Mouse (Mus musculus) olfactory bulb, adult 2 months (tissue): ENCODE data around the gene Hdac4. TPM values are rescaled to one million over a fixed set of nuclear protein-coding genes. Genes with fewer than 3 reads are reported as not detected.

Experiments
- H3K27ac ChIP-seq: fragments of 200-500 bp; 2 replicates; pipeline ENCODE4 v1.5.1; 2012; ENCODE audit warnings: low read depth, low read length; ENCODE audit not compliant: insufficient read depth
- H3K4me1 ChIP-seq: fragments of 200-500 bp; 2 replicates; pipeline ENCODE4 v1.6.1; 2012; ENCODE audit warnings: low read length; ENCODE audit not compliant: control insufficient read depth, insufficient read depth
- H3K4me3 ChIP-seq: fragments of 200-500 bp; 2 replicates; pipeline ENCODE4 v1.5.1; 2012; ENCODE audit warnings: mild to moderate bottlenecking, low read depth, low read length, moderate library complexity; ENCODE audit not compliant: insufficient read depth
- CTCF ChIP-seq: fragments of 200-500 bp; IDR thresholded peaks from 2 replicates; pipeline ENCODE4 v1.5.1; 2012; ENCODE audit warnings: low read depth, mild to moderate bottlenecking, low read length, moderate library complexity; ENCODE audit not compliant: insufficient read depth
- POLR2A ChIP-seq: fragments of 200-500 bp; IDR thresholded peaks from 2 replicates; pipeline ENCODE4 v1.6.1; 2012; ENCODE audit warnings: mild to moderate bottlenecking, low read depth, low read length, moderate library complexity; ENCODE audit not compliant: insufficient read depth
- WGBS: fragments of 180-500 bp; shearing (Covaris S2); methylation state at CpG from one replicate; pipeline ENCODE4 v1.1.7; 2018; 5-methylcytosine and 5-hydroxymethylcytosine counted together
- polyA plus RNA-seq: library from polyadenylated mRNA; stranded (reverse); fragments of >200 nt; gene quantifications from 2 replicates; pipeline ENCODE4 v1.2.4, GENCODE M21; 2012; ENCODE audit warnings: low replicate concordance; ENCODE audit not compliant: missing spikeins, insufficient read depth, insufficient read length

Hdac4 gene
- polyA plus RNA-seq, 1 experiment = not detected

DNA sequence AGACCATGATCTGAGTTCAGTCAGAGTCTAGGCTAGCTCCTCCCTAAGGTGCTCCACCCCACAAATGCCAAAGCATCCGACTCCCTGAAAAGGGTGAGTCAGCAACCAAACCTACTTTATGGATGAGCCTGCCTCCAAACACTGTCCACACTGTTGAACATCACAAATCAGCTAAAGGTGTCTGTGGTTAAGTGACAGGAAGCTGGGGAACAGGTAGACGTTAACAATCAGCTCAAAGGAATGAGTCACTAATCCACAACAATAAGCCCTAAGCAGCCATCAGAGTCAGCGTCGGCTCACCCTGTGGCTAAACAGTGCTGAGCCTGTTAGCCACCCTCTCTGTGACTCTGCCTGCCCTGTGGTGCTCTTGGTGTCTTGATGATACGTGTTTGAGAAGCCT is 131.2 kb downstream of the Hdac4 start:
- WGBS = 50% methylated on average over 5 of the region's 5 CpGs
- H3K4me3 ChIP-seq = no peak overlapping the region
- TF ChIP-seq CTCF (no peak), POLR2A (no peak)
- H3K27ac ChIP-seq = no peak overlapping the region
- H3K4me1 ChIP-seq = peaks cover 17% of the 10 kb centered on the region

- H3K4me1 ChIP-seq = peaks cover 17% of the 10 kb centered on the region
- WGBS = 88% methylated on average over 3 of the region's 3 CpGs
- H3K27ac ChIP-seq = no peak overlapping the region
- no peak overlapping the region for H3K4me3 ChIP-seq
- no peak for TF ChIP-seq CTCF
- no peak for TF ChIP-seq POLR2A
Observed at GRCm38 (mm10) chr1:92063271-92063670, 132.2 kb downstream of the Hdac4 start.

- TF ChIP-seq POLR2A (no peak), CTCF (no peak)
- no peak overlapping the region for H3K27ac ChIP-seq
- peaks cover 17% of the 10 kb centered on the region for H3K4me1 ChIP-seq
- WGBS = 39% methylated on average over 8 of the region's 8 CpGs
- H3K4me3 ChIP-seq = no peak overlapping the region
Observed at GRCm38 (mm10) chr1:92061198-92062073, 134.1 kb downstream of the Hdac4 start.

- WGBS = 69% methylated on average over 4 of the region's 4 CpGs
- TF ChIP-seq CTCF = no peak
- TF ChIP-seq POLR2A = no peak
- H3K4me1 ChIP-seq = peaks cover 19% of the 10 kb centered on the region
- no peak overlapping the region for H3K4me3 ChIP-seq
- H3K27ac ChIP-seq = no peak overlapping the region
Observed at GRCm38 (mm10) chr1:92060532-92061064, 134.9 kb downstream of the Hdac4 start.

DNA sequence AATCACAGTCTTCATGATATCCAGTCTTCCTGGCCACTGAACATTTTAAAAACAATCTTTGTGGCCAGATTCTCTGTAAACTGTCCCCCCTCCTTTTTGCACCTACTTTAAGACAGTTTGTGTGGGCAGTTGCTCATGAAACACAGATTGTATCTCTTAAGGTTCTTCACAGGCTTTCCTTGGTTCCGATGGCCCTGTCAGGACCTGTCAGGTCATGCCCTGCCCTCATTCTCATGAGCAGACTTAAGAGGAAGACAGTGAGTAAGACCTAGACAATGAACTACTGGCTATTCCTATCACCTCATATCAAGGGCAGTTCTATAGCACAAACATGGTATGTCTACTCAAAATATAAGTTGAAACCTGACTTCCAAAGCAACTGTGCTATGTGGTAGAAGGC is 135.9 kb downstream of the Hdac4 start:
- no peak for TF ChIP-seq POLR2A
- TF ChIP-seq CTCF = no peak
- Histone ChIP-seq H3K27ac (no peak overlapping the region), H3K4me1 (peaks cover 20% of the 10 kb centered on the region), H3K4me3 (no peak overlapping the region)
- WGBS = 74% methylated on average over 1 of the region's 1 CpGs

- TF ChIP-seq CTCF (no peak), POLR2A (no peak)
- Histone ChIP-seq H3K27ac (no peak overlapping the region), H3K4me1 (peaks cover 21% of the 10 kb centered on the region), H3K4me3 (no peak overlapping the region)
- WGBS = 54% methylated on average over 5 of the region's 5 CpGs
Observed at GRCm38 (mm10) chr1:92058731-92059425, 136.6 kb downstream of the Hdac4 start.

DNA sequence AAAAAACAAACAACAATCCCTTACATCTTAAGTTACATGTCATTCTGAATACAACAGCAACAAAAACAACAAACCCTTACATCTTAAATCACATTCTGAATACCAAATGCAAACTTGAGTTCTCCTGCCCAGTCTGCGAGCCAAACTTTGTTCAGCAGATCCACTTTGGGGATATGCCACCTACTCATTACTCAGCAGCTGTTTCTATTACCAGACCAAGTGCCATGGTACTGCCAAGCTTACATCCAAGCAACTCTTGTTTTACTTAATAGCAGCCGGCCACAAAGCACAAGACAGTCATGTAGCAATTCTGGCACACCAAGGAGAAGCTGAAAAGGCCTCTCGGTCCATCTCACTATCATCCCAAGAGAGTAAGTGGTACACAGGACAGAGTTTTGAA is 138.4 kb downstream of the Hdac4 start:
- 28% methylated on average over 3 of the region's 3 CpGs for WGBS

DNA sequence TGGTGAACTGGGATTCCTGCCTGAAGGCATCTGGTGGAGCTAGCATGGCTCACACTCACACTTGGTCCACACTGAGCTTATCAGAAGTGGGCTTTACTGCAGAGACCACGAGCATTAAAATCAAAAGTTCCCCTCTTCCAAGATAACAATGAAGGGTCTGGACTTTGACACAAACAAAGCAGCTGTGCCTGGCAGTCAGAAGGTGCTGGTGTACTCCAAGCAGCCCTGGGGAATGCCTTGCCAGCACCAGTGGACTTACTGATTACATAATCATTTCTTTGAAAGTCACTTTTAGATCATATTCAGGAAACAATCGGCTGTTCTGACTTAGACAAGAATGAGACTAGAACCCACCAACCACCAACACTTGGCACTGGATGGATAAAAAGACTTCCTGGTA is 140.3 kb downstream of the Hdac4 start:
- H3K4me1 ChIP-seq = peaks cover 24% of the 10 kb centered on the region
- 42% methylated on average over 2 of the region's 2 CpGs for WGBS
- H3K27ac ChIP-seq = no peak overlapping the region
- no peak overlapping the region for H3K4me3 ChIP-seq
- TF ChIP-seq CTCF (no peak), POLR2A (no peak)

More for the DNA sequence above, 138.4 kb downstream of the Hdac4 start:
- H3K27ac ChIP-seq = no peak overlapping the region
- H3K4me1 ChIP-seq = peaks cover 25% of the 10 kb centered on the region
- H3K4me3 ChIP-seq = no peak overlapping the region
- TF ChIP-seq POLR2A (no peak), CTCF (no peak)

GRCm38 (mm10) chr1:92052190-92052589 is 143.3 kb downstream of the Hdac4 start:
- Histone ChIP-seq H3K4me1 (peaks cover 32% of the 10 kb centered on the region), H3K27ac (no peak overlapping the region), H3K4me3 (no peak overlapping the region)
- WGBS = 58% methylated on average over 4 of the region's 4 CpGs
- TF ChIP-seq CTCF (no peak), POLR2A (no peak)

GRCm38 (mm10) chr1:92051489-92052062 is 143.9 kb downstream of the Hdac4 start:
- TF ChIP-seq CTCF = no peak
- no peak for TF ChIP-seq POLR2A
- H3K4me3 ChIP-seq = no peak overlapping the region
- peaks cover 32% of the 10 kb centered on the region for H3K4me1 ChIP-seq
- 89% methylated on average over 4 of the region's 4 CpGs for WGBS
- H3K27ac ChIP-seq = no peak overlapping the region
